Mouse (Mus musculus): ENCODE results near the gene Ing4.
"Not testable (repeated sequence)": the region's sequence is repeated elsewhere in the genome, so short reads cannot be mapped to it uniquely, and the experiment has no call there.

Gene Ing4

DNA sequence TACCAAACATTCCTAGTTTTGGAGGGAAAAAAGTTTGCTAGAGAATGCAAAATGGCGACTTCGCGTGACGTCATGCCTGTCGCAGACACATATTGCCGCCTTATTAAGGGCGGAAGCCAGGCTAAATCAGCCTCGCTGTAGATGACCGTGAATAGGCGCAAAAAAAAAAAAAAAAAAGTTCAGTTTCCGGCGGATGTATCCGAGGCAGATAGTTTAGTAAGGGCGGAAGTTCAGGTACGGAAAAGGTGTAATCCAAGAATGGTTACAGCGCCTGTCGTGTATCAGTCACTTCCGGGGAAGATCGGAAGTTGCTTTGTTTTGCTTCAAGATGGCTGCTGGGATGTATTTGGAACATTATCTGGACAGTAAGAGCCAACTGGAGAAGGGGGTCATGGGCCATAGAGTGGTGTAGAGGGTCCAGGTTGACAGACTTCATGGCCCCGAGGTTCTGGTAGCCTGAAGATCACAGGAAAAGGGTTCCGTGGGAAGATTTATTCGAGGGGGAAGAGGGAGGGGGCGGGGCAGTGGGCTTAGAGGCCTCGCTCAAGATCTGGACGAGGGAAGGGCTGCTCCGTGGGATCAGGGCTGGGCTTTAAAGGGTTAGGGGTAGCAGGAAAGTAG lies at the start of gene Ing4:
Ing4 (plus strand) TSS at position 228 of the 621 bp plus-strand sequence.
- in situ Hi-C loops (cut with MseI, MboI), result no loop called here

DNA sequence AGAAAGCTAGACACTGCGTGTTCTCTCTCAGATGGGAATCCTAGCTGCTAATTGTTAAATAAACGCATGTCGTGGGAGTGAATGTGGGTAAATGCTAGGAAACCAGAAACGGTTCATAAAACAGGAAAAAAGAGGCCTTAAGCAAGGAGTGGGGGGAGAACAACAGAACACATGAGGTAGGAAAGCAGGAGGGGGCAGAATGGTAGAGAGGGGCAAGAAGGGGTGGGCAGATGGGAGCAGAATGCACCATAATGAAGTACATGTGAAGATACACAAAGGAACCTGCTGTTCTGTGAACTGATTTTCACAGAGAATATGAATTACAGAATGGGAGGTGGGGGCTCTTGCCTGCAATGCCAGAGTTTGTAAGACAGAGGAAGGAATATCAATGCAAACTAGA lies 47.3 kb upstream of the Ing4 start:
- in situ Hi-C loops (cut with MseI, MboI), result no loop called here

DNA sequence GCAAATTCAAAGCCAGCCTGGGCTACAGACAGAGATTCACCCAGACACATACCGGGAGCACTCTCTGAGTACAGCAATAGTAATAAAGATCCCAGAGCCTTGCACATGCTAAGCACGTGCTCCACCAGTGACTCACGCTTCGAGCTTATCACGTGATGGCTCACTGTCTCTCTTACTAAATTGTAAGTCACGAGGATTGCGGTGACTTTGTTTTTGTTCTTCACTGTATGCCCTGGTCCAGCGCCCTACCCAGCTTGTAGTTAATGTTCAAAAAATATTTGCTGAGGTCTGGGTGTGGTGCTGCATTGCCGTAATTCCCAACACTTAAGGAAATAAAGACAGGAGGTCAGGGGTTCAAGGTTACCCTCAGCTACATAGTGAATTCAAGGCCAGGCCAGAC lies 46.2 kb upstream of the Ing4 start:
- in situ Hi-C loops (cut with MseI, MboI), result no loop called here

DNA sequence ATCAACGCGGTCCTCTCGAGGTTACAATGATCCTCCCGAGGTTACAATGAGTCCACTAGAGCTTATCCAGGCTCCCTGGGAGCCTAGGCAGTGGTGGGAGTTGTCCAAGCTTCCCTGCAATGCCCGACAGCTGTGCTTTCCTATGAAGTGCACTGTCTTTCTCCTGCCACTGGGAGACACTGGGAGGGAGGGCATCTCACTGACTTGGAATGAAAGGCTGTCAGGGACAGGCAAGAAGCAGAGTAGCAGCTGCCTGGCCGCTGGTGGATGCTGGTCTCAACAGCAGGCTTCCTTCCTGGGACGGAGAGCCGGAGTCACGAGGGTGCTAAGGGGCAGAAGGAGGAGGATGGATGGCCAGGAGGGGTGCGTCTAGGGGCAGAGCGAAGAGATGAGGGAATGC lies 45.7 kb upstream of the Ing4 start:
- in situ Hi-C loops (cut with MseI, MboI), result no loop called here

DNA sequence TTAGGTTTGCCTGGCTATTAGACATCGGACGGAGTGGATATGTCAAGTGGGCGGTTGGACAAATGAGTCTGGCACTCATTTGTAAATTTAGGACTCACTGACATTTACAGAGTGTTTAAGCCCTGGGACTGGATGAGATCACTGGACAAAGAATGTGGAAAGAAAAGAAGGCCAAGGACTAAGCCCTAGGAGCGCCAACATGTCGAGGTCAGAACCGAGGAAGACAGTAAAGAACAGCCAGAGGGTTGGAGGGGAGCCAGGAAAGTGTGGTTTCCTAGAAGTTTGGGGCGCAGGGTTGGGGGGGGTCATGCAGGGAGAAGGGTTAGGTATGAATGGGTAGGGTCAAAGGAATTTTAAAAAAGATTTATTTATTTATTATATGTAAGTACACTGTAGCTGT lies 44.3 kb upstream of the Ing4 start:
- in situ Hi-C loops (cut with MseI, MboI), result no loop called here

DNA sequence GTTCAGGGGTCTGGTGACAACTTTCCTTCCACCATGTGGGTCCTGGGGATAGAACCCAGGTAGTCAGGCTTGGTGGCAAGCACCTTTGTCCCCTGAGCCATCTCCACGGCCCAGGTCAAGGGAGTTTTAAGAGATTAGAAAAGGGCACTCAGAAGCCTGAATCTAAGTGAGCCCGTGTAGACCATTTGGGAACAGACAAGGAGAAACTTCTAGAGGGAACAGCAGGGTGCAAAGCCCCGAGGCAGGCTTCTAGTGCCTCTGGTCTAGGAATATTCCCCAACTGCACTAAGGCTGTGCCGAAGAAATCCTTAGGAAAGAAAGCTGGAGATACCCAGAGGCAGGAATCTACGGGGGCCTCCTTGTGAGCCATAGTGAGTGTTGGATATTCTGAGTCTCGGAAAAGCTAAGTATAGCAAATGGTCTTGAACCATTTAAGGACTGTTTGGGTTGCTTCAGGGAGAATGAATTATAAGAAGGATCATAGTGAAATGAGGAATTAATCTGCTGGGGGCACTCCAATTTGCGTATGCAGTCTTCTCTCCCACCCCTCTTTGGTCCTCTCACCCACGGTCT lies 43.6 kb upstream of the Ing4 start:
- in situ Hi-C loops (cut with MseI, MboI), result no loop called here

DNA sequence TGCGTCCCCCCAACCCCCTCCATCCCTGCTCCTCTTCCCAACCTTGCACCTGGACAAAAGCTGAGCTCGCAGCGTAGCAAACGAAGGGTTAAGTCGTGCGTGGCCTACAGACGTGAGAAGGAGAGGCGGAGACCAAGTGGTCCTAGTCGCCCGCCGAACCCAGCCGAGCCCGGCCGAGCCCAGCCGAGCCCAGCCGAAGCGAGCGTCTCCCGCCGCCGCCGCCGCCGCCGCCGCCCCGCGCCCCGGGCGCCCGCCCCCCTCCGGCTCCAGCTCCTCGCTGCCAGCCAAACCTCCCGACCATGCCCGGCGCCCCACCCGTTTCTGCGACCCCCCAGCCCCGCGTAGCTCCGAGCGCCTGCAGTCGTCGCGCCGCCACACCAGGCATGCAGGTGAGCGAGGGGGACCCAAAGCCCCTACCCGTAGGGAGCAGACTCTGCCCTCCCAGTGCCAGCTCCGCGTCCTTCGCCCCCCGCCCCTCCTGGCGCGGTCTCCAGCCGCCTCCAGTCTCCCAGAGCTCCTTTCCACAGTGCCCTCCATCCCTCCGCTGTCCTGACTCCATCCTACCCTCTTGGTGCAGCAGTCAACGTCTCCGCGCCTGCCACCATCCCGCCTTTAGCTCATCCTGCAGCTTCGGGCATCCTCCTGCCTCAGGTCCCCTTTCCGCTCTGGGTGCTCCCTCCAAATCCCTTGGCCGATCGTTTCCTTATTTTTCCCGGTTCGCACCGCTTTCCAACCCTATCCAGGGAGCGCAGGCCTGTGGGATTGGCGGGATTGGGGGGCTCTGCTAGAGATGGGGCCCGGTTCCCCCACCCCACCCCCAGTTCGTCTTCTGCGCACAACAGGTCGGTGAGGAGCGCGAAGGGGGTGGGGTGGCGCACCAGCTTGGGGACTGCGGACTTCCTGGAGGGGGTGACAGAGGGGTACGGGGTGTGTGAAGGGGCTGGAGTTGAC lies 42.7 kb upstream of the Ing4 start, which contains the start of gene Pianp:
Pianp (plus strand) TSS at position 144 of the 951 bp plus-strand sequence.
- in situ Hi-C loops (cut with MseI, MboI), result no loop called here

DNA sequence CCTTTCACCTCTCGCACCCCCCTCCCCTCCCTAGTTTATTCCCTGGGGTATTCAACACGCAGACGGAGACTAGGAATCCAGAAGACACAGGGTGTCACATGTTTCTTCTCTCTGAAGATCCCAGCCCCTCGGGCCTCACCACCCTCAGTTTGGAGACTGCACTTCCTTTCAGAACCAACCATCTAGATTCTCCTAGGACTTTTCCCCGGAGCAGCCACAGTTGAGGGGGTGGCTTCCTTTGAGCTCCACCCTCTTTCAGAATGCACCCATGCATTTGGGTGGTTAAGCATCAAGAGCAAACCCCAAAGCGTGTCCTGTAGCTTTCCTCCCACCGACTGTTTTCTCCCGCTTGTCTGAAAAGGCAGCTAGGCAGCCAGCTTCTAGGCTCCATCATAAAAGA lies 41.5 kb upstream of the Ing4 start:
- in situ Hi-C loops (cut with MseI, MboI), result no loop called here

DNA sequence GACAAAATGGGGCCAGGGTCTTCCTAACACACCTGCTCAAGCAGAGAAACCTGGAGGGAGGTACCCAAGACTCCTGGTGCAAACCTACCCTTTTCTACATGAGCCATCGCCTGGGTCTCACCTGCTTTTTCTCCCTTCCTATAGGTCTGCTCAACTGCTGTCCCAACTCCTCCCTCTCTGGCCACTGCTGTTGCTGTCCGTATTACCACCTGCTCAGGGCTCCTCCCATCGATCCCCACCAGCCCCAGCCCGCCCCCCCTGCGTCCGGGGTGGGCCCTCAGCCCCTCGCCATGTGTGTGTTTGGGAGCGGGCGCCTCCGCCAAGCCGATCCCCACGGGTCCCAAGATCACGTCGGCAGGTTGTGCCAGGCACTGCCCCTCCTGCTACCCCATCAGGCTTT lies 40.5 kb upstream of the Ing4 start:
- in situ Hi-C loops (cut with MseI, MboI), result no loop called here

DNA sequence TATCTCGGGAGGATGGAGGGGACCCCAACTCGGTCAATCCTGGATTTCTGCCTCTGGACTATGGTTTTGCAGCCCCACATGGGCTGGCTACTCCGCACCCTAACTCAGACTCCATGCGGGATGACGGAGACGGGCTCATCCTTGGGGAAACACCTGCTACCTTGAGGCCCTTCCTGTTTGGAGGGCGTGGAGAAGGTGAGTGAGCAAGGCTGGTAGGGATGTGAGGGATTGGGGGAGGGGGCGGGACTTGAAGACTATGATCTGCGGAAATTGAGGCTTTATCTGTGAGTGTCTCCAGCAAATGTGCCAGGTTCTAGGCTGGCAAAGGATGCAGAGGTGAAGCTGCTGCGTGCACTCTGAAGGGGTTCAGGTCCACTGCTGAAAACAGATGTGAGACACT lies 40.0 kb upstream of the Ing4 start:
- in situ Hi-C loops (cut with MseI, MboI), result no loop called here

DNA sequence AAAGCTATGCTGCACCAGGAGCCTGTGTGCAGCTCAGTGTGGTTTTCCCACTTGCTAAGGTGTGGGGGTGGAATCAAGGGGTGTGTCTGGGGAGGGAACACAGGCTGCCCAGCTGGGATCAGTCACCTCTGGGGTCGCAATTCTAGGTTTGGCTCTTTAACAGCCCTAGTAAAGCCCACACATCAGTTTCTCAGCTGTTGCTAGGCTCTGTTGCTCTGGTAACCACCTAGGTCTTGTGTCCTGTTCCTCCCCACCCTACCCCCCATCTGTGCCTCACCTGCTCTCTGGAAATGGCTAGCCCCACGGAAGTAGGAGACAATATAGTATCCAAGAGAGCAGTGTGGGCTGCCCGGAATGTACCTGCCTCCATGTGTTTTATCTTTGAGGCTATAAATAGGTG lies 35.9 kb upstream of the Ing4 start:
- in situ Hi-C loops (cut with MseI, MboI), result no loop called here

DNA sequence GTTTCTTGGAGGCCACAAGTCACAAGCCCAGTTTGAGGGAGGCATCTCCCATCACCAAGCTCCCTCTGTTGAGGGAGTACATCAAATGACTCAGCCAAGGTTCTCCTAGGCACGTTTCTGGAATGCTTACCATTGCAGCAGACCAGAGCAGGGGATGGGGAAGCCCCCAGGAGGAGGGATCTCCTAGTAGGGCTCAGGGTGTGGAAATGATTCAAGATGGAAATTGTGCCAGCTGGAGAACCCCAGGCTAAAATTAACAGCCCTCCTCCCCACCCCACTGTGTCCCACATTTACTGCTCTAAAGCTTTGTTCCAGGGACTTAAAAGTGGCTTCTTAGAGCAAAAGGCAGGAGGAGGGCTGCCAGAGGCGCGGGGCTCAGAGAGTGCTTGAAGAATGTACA lies 34.5 kb upstream of the Ing4 start:
- in situ Hi-C loops (cut with MseI, MboI), result no loop called here

DNA sequence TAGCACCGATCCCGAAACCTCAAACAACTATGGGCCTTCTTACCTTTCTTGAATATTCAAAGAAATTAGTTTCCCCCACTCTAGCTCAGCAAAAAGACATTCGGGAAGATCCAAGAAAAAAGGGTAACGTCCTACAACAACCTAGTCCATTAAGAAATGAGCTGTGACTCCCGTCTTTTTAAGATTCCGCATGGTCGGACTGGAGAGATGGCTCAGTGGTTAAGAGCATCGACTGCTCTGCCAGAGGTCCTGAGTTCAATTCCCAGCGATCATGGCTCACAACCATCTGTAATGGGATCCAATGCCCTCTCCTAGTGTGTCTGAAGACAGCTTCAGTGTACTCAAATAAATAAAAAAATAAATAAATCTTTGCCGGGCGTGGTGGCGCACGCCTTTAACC lies 31.5 kb upstream of the Ing4 start:
- in situ Hi-C loops (cut with MseI, MboI), result no loop called here

DNA sequence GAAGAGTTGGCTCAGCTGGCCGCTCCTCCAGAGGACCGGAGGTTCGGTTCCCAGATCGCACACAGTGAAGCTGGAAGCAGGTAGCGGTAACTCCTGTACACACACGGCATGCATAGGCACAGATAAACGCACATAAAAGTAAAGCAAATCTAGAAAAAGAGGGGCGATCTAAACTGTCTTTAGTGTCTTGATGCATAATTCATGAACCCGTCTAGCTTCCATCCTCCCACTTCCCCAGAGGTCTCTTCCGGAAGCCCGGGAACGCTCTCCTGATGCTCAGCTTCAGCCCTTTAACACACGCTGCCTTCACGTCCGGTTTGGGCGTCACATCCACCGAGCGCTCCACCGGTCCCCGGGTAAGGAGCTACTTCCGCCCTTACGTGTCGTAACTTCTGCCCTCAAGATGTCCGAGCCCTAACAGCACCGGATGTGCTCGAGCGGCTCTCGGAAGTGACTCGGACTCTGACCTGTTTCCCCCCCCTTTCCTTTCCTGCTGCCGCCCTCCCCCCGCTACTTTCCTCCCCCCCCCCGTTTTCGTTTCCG lies 30.9 kb upstream of the Ing4 start:
- in situ Hi-C loops (cut with MseI, MboI), result no loop called here

DNA sequence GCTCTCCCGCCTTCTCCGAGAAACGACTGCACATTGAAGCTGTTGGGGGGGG lies 30.6 kb upstream of the Ing4 start, which contains the start of gene Zfp384:
Zfp384 (plus strand) TSS at position 17 of the 52 bp plus-strand sequence.
- in situ Hi-C loops (cut with MseI, MboI), result no loop called here

DNA sequence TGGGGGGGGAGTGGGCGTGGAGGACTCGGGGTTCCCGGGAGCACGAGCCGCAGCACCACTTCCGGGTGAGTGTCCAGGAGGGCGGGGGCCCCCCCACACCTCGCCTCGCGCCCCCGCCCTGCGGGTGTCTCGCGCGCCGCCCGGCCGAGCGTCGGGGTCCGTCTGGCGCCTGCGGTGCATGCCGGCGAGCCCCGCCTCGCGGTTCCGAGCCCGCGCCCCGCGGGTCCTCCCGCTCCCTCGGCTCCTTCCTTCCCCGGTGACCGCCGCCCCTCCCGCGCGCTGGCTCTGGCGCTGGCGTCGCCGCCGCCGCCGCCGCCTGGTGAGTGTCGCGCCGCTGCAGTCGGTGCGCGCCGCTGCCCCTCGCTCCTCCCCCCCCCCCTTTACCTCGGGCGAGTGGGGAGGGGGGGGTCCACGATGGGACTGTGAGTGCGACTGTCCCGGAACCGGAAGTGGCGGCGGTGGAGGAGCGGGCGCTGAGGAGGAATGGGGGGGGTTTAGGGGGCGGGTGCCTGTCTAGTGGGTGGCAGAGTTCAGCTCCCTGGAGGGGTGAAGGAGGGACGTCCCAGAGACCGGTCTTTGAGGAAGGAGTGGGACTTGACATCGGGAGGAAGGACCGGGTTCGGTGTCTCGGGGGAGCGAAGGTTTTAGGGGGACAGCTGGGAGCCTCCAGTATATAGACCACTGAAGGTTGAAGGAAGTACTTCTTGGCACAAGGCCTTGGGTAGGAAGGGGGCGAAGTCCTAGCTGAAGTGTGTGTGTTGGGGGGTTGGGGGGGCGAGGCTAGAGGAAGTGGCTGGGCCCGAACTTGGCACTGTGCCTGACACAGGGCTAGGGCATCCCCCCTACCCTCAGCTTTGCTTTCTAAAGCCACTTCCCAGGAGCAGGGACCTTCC lies 30.1 kb upstream of the Ing4 start:
- in situ Hi-C loops (cut with MseI, MboI), result no loop called here

DNA sequence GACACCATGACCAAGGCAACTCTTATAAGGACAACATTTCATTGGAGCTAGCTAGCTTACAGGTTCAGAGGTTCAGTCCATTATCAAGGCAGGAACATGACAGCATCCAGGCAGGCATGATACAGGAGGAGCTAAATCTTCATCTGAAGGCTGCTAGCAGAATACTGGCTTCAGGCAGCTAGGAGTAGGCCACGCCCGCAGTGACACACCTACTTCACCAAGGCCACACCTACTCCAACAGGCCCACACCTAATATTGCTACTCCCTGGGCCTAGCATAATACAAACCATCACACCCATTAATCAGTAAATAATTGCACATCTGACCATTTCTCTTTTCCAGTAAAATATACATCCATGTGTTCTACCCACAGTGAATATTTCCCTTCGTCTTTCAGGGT lies 21.9 kb upstream of the Ing4 start:
- in situ Hi-C loops (cut with MseI, MboI), result no loop called here

DNA sequence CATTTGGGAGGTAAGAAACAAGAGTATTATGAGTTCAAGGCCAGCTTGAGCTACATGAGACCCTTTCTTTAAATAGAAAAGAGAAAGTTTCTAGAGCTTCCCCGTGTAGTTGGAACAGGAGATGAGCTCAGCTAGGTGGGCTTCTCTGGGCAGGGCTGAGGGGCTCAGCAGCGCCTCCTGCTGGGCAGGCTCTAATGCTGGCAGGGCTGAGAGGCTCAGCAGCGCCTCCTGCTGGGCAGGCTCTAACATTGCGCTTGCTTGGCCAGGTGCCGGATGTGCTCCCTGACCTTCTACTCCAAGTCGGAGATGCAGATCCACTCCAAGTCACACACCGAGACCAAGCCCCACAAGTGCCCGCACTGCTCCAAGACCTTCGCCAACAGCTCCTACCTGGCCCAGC lies 9.0 kb upstream of the Ing4 start:
- in situ Hi-C loops (cut with MseI, MboI), result not testable (repeated sequence)

DNA sequence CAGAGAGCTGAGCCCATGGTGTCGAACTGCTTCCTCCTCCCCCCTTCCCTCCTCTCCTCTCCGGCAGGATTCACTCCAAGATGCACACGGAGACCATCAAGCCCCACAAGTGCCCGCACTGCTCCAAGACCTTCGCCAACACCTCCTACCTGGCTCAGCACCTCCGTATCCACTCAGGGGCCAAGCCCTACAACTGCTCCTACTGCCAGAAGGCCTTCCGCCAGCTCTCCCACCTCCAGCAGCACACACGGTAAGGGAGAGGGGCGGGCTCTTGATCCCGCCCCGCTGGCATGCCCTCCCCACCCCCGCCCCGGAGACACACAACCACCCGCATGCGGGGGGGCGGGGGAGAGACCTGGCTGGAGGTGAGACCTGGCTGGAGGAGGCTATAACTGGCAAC lies 8.0 kb upstream of the Ing4 start:
- in situ Hi-C loops (cut with MseI, MboI), result no loop called here

DNA sequence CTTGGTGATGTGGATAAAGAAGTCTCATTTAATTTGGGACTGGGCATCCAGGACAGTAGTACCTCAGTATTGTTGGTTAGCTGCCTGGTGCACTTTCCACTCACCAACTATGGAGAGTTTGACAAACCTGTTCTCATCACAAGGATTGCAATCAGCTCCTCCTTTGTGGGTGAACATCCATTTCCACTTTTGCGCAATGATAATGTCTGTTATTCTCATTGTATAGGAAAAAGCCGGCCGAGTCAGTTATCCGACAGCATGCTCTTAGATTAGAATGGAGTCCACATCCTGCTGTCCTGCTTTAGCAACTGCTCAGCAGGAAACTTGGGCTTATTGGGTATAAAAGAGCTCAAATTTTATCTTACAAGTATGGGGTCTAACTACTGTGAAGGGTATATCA lies 894 bp upstream of the Ing4 start:
- in situ Hi-C loops (cut with MseI, MboI), result no loop called here

DNA sequence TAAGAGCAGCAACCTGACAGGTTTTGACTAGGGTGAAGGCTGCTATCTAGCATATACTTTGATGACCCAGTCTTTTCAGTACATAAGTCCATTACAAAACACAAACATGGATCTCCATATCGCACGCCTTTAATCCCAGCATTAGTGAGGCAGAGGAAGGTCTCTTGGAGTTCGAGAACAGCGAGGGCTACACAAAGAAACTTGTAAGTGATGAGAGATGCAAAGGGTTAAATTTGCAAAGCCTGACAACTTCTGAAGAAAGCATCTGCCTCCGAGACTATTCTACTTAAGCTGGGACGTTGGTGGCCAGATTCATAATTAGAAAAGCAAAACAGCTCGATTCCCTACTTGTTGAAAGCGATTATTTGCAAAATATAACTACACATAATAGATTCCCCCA lies 429 bp upstream of the Ing4 start:
- in situ Hi-C loops (cut with MseI, MboI), result no loop called here

DNA sequence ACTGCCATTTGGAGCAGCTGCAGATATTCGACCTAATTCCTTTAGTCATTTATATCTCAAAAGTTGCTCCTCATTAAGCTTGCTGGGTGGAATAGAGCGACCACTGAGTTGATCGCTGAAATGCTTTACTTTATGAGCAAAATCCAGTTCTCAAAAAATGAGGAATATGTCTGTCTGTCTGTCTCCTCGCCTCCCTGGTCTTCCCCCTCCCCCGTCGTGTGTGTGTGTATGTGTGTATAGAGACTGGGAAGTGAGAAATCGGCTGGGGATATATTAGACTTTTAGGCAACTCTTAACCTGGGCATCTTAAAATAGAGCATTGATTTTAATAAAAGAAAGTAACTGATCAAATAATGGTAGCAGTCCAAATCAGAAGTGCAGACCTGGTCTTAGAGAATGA lies 661 bp downstream of the Ing4 start:
- in situ Hi-C loops (cut with MseI, MboI), result no loop called here

All from mouse trophoblast stem cell (cell line).